Mouse (Mus musculus) liver, embryonic 14.5 days (tissue): ENCODE measurements around the gene Fcgrt.
A peak's percentile ranks its signal among the peaks of the same experiment; 100 is the strongest.

Experiments used
- CTCF ChIP-seq: IDR thresholded peaks from 2 replicates; pipeline ENCODE4 v1.5.1; 2016; ENCODE audit warnings: antibody characterized with exemption, low read depth, control low read depth
- EP300 ChIP-seq: IDR thresholded peaks from 2 replicates; pipeline ENCODE4 v1.6.1; 2016; ENCODE audit warnings: antibody characterized with exemption, low read depth

DNA sequence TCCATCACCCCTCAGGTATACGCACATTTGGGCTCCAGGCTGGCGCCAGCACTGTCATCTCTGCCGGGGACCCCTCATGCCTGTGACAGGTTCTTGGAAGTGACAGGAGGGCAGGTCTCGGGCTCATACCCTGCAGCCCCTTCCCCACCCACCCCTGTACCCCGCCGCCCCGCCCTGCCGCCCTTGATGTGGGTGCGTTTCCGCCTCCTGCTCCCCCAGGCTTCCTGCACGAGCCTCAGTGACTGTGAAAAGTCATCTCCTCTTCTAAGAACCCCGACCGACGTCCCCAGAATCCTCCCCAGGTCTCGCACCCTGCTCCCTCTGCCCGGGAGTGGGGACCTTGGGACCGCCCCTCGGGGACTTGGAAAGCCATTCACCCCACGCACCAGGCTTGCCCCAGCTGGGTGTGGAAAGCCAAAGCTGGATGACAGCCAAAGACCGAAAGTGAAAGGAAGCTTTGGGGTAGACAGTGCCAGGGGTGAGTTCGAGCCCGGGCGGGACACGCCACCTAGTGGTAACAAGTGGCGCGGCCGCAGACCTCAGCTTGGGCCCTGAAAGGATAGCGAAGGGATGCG is 32.4 kb upstream of the Fcgrt start, which contains the start of the genes Gm45713 and Flt3l:
- TF ChIP-seq CTCF (peak; percentile 100), EP300 (no peak)
